Mouse (Mus musculus): ENCODE data around the gene Itgb8.

GRCm38 (mm10) chr12:119137946-119138345 lies 100.7 kb downstream of the Itgb8 start:
- no peak for TF ChIP-seq POLR2A (IDR thresholded peaks at IDR 0.05; ENCODE audit: borderline replicate concordance, extremely low read depth, insufficient read depth, insufficient read length, poor library complexity, severe bottlenecking)
- TF ChIP-seq CTCF (IDR thresholded peaks at IDR 0.05; ENCODE audit: borderline replicate concordance, extremely low read depth, insufficient read depth, insufficient read length), result no peak
